Mouse (Mus musculus) layer of hippocampus, adult 18-20 months (tissue): ENCODE results near the gene Olfr1366. TPM values are rescaled to one million over a fixed set of nuclear protein-coding genes. Genes with fewer than 3 reads are reported as not detected.
"Not testable (repeated sequence)": the region's sequence is repeated elsewhere in the genome, so short reads cannot be mapped to it uniquely, and the experiment has no call there.

ENCODE experiments used
- DNase-seq, 2 experiments: peaks; one replicate each; pipeline ENCODE4 v3.0.0; 2022; ENCODE audit warnings: low spot score in 2 of 2
- long read RNA-seq: library from polyadenylated mRNA; stranded (forward); transcript quantifications from one replicate; pipeline ENCODE4 v2.0.0, GENCODE M21; 2021
- total RNA-seq, 2 experiments: library from RNA; stranded (reverse); gene quantifications; 2 replicates each; pipeline ENCODE4 v1.2.3; 2021

Gene Olfr1366
- total RNA-seq: not detected
- long read RNA-seq: 0 reads

DNA sequence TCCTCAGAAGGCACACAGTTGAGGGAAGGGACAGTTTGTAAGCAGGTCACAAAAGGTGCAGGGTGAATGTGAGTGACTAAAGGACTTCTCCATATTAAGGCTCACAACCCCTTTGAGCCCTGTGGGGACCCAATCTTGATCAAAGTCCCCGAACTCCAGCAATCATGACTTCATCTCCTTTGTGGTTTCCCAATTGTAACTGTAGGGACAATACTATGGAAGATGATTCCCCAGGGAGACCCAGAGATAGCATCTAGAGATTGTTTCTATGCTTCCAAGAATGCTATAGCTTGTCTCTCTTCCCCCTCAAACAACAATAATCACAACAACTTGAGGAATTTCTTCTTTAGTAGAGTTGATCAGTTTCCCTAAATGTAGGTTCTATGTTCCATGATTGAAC lies at the start of gene Olfr1366:
Gene Olfr1366, minus strand, starts transcription at position 101 of the 400 bp plus-strand sequence.
- no peak for DNase-seq

DNA sequence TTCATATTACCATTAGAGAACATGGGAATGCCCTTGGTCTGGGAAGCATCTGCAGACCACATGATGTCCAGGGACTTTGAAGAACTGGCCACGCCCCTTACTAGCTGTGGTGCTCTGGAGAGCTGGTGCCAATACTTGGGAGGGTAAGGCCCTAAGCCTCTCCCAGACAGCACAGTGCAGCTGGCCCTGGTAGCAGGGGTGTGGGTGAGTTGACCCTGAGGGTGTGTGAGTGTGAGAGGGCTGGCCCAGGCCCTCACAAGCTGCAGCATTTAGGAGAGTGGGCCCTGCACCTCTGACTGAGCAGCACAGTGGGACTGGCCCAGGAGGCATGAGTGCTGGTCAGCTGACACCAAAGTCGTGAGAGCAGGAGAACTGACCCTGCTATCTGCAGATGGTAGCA lies 49.0 kb upstream of the Olfr1366 start:
- DNase-seq: no peak

DNA sequence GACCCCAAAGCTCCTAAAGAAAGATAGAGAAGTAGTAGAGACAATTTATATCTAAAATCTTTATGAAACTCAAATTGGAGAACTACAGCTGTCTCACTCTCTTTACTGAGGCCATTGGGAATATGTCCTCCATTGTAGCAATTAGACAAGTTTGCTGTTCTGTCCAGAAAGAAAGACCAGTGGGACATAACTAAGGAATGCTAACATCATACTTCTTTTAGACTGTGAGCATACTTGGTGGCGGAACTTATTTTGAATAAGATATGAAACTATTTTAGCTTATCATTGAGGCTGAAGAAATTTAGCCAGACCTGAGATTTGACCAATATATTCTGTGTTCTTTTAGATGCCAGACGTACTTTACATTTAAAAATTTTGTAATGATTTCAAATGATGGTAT lies 39.1 kb upstream of the Olfr1366 start, which contains the start of gene Olfr1364:
Gene Olfr1364, minus strand, starts transcription at position 101 of the 400 bp plus-strand sequence.
- no peak for DNase-seq

DNA sequence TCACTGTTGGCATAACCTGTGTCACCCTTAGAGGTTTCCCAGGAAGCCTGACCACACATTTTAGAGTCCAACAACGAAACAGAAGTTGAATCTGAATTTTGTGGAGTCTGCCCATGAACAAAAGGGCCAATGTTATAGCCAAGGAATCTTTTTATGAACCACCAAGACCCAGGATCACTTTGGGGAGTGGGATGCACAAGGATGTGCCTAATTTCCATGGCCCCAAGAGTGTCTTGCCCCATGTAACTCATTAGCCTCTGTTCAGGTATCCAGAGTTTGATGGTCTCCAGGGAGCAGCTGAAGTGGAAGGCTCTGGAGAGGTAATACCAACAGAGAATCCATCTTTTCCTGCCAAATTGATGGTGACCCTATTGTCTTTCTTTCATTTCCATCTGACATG lies 17.2 kb upstream of the Olfr1366 start, which contains the start of gene Olfr1535:
Gene Olfr1535, minus strand, starts transcription at position 101 of the 400 bp plus-strand sequence.
- DNase-seq: no peak

DNA sequence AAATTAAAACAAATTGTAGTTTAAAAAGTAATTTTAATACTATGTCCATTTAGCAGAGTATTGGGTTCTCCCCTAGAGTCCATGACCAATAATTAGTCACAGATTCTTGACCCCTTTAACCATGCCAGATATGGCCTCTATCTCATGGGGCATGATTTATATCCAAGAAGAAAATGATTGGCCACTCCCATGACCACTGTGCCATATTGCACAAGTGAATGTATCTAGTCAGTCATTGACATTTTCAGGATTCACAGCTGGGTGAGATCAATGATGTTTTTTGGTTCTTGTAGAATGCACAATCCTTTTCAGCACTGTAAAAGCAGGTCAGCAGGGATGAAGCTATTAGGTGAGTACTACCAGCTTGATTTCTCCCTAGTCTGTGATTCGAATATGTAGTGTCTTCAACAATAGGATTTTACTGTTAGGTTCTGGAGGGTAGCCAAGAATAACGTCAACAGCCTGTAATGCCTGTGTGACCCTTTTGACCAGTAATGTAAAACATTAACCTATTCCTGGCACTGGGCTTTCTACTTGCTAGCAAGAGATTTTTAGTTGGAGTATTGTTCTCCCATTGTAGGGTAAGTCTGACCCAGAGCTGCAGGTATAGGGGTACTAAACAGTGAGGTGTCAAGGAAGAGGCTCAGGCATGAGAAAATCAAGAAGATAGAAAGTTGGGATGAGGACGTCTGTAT lies 8.0 kb upstream of the Olfr1366 start:
- no peak for DNase-seq

DNA sequence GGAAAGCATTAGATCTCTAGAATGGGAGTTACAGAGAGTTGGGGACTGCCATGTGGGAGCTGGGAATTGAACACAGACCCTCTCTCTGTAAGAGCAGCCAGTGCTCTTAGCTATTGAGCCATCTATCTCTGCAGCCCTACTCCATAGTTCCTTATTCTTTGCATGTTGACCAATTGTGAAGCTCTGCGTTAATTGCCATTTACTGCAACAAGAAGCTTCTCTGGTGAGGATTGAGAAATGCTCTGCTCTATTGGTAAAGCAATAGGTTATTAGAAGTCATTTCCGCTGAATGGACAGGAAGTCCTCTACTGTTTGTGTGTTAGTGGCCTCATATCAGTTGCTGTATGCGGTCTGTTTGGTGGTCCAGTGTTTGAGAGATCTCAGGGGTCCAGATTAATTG lies 6.9 kb upstream of the Olfr1366 start:
- no peak for DNase-seq

DNA sequence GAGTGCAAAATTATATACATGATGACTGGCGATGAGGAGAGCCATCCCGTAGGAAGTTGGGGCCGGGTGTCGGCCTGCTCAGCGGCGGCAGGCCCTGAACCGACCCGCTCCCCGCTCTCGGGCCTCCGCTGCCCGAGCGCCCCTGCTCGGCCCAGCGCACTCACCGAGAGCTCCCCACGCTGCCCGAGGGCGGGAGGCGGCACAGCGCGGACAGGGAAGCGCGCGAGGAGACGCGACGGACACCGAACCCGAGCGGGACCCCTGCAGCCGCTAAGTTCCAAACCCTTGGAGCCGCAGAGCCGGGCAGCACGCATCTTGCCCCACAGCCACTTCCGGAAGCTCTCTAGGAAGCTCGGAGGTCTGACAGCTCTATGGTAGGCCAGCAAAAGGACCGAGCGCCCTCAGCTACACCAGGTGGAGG lies 11.8 kb downstream of the Olfr1366 start, which contains the start of gene Zkscan8:
Gene Zkscan8, minus strand, starts transcription at position 340 of the 421 bp plus-strand sequence.
- DNase-seq: peak; percentile 80 to 89

DNA sequence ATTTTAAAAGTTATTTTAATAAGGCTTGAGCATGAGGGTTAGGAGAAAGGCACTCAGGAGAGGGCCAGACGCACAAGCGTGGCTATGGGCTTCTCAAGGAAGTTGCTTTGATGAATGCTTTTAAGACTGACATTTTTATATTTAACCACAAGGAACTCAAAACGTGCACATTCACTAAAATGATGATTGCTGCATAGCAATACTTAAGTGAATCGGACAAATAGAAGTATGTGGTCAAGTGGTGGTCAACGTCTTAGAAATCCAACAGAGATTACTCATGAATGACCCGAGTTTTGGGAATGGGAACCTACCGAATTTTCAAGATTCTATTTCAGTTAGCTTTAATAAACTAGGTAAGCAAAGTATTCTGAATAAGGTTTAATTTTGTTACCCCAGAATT lies 12.5 kb downstream of the Olfr1366 start:
- no peak for DNase-seq

DNA sequence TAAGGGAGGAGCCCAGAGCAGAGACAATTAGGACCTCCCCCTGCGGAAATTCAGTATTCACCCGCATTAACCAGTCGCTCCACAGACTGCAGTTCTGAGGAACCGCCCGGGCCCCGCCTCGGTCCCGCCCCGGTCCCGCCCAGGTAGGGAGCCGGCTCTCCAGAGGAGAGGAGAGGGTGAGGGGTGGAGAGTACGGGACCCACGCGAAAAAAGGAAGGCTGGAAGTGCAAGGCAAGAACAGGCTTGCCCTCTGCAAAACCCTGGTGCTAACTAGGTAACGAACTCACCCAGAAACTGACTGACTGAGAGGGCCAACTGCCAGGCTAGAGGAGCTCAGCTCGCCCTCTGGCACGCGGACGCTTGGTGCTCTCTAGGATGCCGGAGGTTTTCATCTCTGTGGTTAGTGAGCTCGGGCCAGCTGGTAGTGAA lies 36.4 kb downstream of the Olfr1366 start:
- peak; percentile 79 to 83 for DNase-seq

DNA sequence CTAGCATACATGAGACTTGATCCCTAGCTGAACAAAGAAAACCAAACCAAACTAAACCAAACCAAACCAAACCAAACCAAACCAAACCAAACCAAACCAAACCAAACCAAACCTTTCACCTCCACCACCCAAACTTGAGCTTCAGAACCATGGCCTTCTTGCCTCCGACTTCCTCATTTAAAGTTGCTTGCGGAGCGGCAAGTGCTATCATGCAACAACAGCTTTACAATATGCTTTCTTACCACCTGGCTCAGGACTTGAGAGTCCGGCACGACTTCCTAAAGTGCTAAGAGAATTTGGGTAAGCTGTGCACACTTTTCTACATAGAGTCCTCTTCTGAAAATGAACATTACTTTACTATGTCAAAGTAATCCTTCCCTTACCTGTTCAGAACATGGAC lies 40.3 kb downstream of the Olfr1366 start:
- DNase-seq: no peak

DNA sequence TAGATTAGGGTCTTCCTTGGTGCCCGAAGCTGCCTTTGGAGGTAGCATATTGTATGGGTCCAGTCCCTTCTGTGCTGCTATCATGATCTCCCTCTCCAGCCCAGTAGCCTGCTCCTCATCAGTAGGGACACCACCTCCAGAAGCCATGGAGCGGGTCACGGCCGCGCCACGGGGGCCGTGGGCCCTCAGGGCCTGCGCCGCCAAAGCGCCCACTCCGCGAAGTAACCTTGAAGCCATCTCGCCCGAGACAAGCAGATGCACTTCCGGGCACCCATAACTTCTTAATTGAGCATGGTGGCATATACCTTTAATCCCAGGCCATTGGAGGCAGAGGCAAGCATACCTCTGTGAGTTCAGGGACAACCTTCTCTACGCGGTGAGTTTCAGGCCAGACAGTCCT lies 41.4 kb downstream of the Olfr1366 start, which contains the start of gene Gm11273:
Gene Gm11273, minus strand, starts transcription at position 237 of the 400 bp plus-strand sequence.
- DNase-seq: not testable (repeated sequence)

DNA sequence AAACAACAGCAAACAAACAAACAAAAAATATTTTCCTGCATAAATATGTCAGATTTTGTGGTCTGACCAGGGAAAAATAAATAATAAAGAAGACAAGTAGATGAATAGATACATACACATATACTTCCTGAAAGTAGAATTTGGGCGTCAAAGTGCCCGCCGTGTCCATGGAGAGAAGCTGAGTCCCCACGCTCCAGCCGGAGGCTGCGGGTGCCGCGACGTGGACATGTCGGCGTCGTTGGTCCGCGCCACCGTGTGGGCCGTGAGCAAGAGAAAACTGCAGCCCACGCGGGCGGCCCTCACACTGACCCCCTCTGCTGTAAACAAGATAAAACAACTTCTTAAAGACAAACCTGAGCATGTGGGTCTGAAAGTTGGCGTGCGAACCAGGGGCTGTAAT lies 47.5 kb downstream of the Olfr1366 start, which contains the start of gene AK157302:
Gene AK157302, plus strand, starts transcription at position 144 of the 400 bp plus-strand sequence.
- no peak for DNase-seq

DNA sequence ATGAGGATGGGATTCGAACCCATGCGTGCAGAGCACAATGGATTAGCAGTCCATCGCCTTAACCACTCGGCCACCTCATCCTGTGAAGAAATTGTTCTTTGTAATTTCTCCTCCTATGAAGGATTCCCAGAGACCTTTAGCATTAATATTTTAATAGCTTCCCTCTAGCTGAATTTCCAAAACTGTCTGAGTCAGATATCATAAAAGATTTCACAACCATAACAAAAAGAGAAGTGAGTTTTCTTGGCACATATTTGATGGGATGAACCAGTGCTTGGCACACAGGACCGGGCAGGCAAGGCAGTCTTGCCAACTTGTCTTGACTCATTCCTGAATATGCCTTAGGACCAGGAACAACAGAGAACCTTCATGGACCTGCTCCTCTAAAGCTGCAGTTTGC lies 49.8 kb downstream of the Olfr1366 start:
- no peak for DNase-seq

DNA sequence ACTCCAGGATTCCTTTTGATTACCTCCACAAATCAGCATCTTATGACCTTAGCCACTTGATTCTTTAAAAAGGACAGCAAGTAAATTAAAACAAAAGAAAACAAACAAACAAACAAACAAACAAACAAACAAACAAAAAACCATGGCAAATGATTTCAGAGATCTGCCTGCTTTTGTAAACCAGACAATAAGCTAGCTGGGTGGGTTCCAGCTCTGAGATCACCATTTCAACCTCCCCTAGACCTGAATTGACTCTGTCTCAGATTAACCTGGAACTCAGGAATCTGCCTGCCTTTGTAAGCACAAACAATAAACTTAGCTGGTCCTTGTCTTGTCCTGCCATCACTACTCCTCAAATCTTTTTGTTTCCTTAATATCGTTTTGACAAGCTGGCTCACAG lies 55.7 kb downstream of the Olfr1366 start:
- no peak for DNase-seq

Other genes with a start within 250 kb of the Olfr1366 start
- not detected for gene Gpx6, start 230.7 kb downstream of the Olfr1366 start, total RNA-seq
- not detected for gene Olfr1367, start 195.9 kb downstream of the Olfr1366 start, total RNA-seq
- 1 to 10 TPM; 8.6 TPM for gene Zscan12, start 180.0 kb downstream of the Olfr1366 start, total RNA-seq
- gene Zkscan3, start 140.1 kb downstream of the Olfr1366 start, total RNA-seq: 10 to 100 TPM; 36.9 to 41.3 TPM
- 1 to 10 TPM; 1.1 to 1.6 TPM for gene Pgbd1, start 101.8 kb downstream of the Olfr1366 start, total RNA-seq
- 10 to 100 TPM; 54.4 to 55.9 TPM for gene Zscan26, start 89.1 kb downstream of the Olfr1366 start, total RNA-seq
- gene Nkapl, start 74.3 kb downstream of the Olfr1366 start, total RNA-seq: under 1 TPM; 0.57 to 0.96 TPM
- 1 to 10 TPM; 5.9 to 6.6 TPM for gene Zkscan4, start 63.9 kb downstream of the Olfr1366 start, total RNA-seq
- not detected for gene Gm10065, start 63.4 kb downstream of the Olfr1366 start, total RNA-seq
- 10 to 100 TPM; 20.5 to 23.0 TPM for gene AK157302, start 47.6 kb downstream of the Olfr1366 start, total RNA-seq
- 10 to 100 TPM; 56.7 to 70.9 TPM for gene Gm11273, start 41.4 kb downstream of the Olfr1366 start, total RNA-seq
- gene Zkscan8, start 11.7 kb downstream of the Olfr1366 start, total RNA-seq: 10 to 100 TPM; 16.8 to 18.7 TPM
- not detected for gene Olfr1535, start 17.1 kb upstream of the Olfr1366 start, total RNA-seq
- not detected for gene Olfr1364, start 39.0 kb upstream of the Olfr1366 start, total RNA-seq
- not detected for gene Olfr1362, start 71.2 kb upstream of the Olfr1366 start, total RNA-seq
- not detected for gene Olfr11, start 99.7 kb upstream of the Olfr1366 start, total RNA-seq
- gene Olfr1361, start 120.6 kb upstream of the Olfr1366 start, total RNA-seq: not detected
- not detected for gene Olfr1360, start 134.6 kb upstream of the Olfr1366 start, total RNA-seq
- gene Olfr1359, start 155.3 kb upstream of the Olfr1366 start, total RNA-seq: not detected
- gene Hist1h2bl, start 173.3 kb upstream of the Olfr1366 start, total RNA-seq: 10 to 100 TPM; 27.6 to 36.7 TPM
- 10 to 100 TPM in 1 of 2 experiments, 1 to 10 TPM in 1; 8.2 to 48.5 TPM for gene Hist1h2ai, start 173.6 kb upstream of the Olfr1366 start, total RNA-seq
- 10 to 100 TPM; 48.4 to 55.7 TPM for gene Hist1h3h, start 174.9 kb upstream of the Olfr1366 start, total RNA-seq
- 1 to 10 TPM; 2.9 to 3.3 TPM for gene Hist1h2bm, start 179.2 kb upstream of the Olfr1366 start, total RNA-seq
- 10 to 100 TPM; 14.8 to 23.1 TPM for gene Hist1h4j, start 192.3 kb upstream of the Olfr1366 start, total RNA-seq
- gene Hist1h4k, start 207.7 kb upstream of the Olfr1366 start, total RNA-seq: 100 to 1,000 TPM; 282 to 318 TPM
- 10 to 100 TPM; 11.8 to 15.2 TPM for gene Hist1h2ak, start 211.0 kb upstream of the Olfr1366 start, total RNA-seq
- 1 to 10 TPM; 2.7 to 6.6 TPM for gene Hist1h2bn, start 211.3 kb upstream of the Olfr1366 start, total RNA-seq
- gene Hist1h1b, start 237.8 kb upstream of the Olfr1366 start, total RNA-seq: 1 to 10 TPM; 4.4 to 4.9 TPM
- gene Hist1h3i, start 240.6 kb upstream of the Olfr1366 start, total RNA-seq: 10 to 100 TPM; 45.5 to 56.3 TPM
- not detected for gene Hist1h2an, start 244.4 kb upstream of the Olfr1366 start, total RNA-seq
- gene Hist1h2bp, start 244.7 kb upstream of the Olfr1366 start, total RNA-seq: 1 to 10 TPM; 4.7 to 5.9 TPM